Mouse (Mus musculus) megakaryocyte, embryonic 14.5 days (primary cell): ENCODE measurements around the gene Tprgl. TPM values are rescaled to one million over a fixed set of nuclear protein-coding genes. Genes with fewer than 3 reads are reported as not detected.

Source experiments
- H3K27me3 ChIP-seq: replicated peaks from 2 replicates; pipeline ENCODE3; 2012; ENCODE audit warnings: inconsistent platforms
- H3K36me3 ChIP-seq: replicated peaks from 2 replicates; pipeline ENCODE3; 2012; ENCODE audit warnings: low read length, inconsistent platforms, mixed read lengths
- H3K4me1 ChIP-seq: 2 replicates; pipeline ENCODE4 v1.6.1; 2012; ENCODE audit warnings: inconsistent platforms
- H3K4me3 ChIP-seq: replicated peaks from 2 replicates; pipeline ENCODE3; 2012; ENCODE audit warnings: moderate library complexity, mild to moderate bottlenecking, inconsistent platforms
- H3K9me3 ChIP-seq: 2 replicates; pipeline ENCODE4 v1.6.1; 2012; ENCODE audit warnings: inconsistent platforms
- FLI1 ChIP-seq: IDR thresholded peaks from 2 replicates; pipeline ENCODE4 v1.6.1; 2012; ENCODE audit warnings: low read length, inconsistent platforms, mixed read lengths
- GATA1 ChIP-seq: IDR thresholded peaks from 3 replicates; pipeline ENCODE4 v1.6.1; 2012; ENCODE audit warnings: mixed read lengths, low read length, inconsistent platforms, borderline replicate concordance
- polyA plus RNA-seq: library from polyadenylated mRNA; stranded (reverse); fragments of >175 nt; gene quantifications from 2 replicates; pipeline ENCODE4 v1.2.3, GENCODE M21; 2012; ENCODE audit warnings: low replicate concordance; ENCODE audit not compliant: insufficient read depth

Gene Tprgl
- polyA plus RNA-seq, 1 experiment, result 116 TPM

DNA sequence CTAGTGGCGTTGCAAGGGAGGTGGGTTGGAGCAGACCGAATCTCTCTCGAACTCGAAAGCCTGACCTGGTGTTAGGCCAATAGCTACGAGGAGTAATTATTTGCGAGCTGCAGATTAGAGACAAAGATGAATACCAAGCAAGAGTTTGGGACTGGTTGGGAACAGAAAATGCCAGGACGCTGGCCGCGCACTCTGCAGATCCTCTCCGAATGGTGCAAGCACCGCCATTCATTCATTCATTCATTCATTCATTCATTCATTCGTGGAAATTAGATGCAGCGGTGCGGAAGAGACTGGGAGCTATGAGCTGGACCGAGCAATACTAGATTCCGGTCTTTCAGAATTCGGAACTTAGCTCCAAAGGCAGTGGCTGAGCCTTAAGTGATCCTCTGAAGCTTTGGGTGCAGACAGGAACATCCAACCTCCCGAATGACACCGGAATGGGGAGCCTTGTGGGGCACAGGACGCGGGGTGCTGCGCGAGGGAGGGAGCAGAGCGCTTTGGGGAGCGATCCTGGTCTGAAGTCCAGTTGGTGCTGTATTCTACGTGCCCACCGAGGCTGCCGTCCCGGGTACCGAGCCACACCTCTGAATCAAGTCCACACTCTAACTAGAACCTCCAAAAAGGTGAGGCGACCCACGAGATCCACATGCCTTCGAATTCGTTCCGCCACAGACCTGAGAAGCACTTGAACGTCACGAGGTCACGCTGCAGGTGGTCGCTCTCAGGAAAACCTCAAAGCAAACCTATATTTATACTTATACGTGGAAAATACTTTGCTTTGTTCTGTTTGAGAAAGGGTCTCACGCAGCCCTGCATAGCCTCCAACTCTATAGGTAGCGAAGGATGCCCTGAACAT is 19.2 kb downstream of the Tprgl start:
- Histone ChIP-seq H3K4me1 (peaks cover 47% of the 10 kb centered on the region), H3K36me3 (peaks cover 10% of the 10 kb centered on the region), H3K4me3 (peak overlapping the region; percentile 96), H3K9me3 (no peaks in the 10 kb centered on the region), H3K27me3 (peaks cover 55% of the 10 kb centered on the region)
- TF ChIP-seq FLI1 (no peak), GATA1 (no peak)

DNA sequence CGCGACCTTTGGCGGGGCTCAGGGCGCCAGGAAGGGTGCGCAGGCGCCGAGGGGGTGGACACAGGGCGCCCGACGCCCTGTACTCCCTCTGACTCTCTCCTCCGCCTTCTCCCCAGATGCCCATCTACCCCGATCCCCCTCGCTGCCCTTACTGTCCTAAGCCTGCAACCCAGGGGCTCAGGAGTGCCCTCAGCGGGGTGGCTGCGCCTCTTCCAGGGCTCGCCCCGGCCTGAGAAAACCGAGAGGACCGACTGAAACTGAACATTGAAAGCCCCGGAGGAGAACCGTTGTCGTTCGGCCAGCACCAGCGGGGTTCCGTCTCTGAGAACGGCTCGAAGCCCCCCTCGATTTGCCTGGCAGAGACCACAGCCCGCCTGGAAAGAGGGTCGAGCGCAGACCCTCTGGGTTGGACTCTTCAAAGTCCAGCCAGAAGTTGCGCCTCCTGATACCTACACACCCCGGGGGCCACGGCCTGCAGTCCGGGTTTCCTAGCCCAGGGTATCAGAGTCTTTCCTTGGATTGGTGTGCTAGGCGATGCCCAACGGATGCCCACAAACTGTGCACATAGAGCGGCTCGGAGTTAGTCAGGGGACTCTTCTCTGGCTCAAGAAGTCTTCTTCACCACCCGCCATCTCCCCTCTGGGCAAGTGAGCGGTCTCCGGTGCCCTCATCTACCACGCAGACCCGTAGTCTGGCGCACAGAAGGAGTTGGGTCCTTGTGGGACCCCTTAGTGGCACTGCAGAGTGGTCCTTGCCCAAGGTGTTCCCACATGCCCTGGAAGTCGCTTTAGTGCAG is 20.1 kb downstream of the Tprgl start:
- Histone ChIP-seq H3K27me3 (peaks cover 63% of the 10 kb centered on the region), H3K9me3 (no peaks in the 10 kb centered on the region), H3K4me1 (peaks cover 47% of the 10 kb centered on the region), H3K4me3 (peak overlapping the region; percentile 96), H3K36me3 (peaks cover 4% of the 10 kb centered on the region)
- no peak for TF ChIP-seq GATA1
- TF ChIP-seq FLI1, result no peak

DNA sequence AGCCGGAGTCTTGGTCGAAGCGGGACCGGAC is 20.5 kb downstream of the Tprgl start, which contains the start of gene Trp73:
TSS of gene Trp73 (minus strand) at position 27 of the 31 bp plus-strand sequence.
- no peaks in the 10 kb centered on the region for H3K9me3 ChIP-seq
- H3K36me3 ChIP-seq, result peaks cover under 1% of the 10 kb centered on the region
- H3K4me3 ChIP-seq, result peak within 1 kb of the TSS; percentile 96
- H3K27me3 ChIP-seq, result peaks cover 68% of the 10 kb centered on the region
- peaks cover 45% of the 10 kb centered on the region for H3K4me1 ChIP-seq
- TF ChIP-seq GATA1, result no peak
- TF ChIP-seq FLI1, result no peak

DNA sequence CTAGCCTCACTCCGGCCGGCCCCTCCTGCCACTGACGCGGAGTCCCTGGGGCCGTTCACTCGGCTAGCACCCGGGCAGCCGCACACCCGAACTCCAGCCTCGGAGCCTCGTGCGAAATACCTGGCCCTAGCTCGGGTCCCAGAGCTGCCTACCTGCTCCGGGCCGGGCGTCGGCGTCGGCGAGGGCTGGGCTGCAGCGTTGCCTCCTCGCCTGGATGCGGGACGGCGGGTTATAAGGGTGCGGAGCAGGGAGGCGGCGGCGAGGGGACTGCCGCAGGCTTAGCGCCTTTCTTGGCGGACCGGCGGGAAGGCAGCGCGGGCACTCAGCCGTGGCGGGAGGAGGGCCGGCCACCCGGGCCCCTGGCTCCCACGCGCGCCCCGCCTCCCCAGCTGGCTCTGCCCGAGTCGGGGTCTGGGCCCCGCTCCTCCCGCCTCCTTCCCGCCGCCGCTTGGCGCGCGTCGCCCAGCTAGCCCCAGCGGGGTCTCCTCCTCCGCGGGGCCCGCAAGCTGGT is 20.7 kb downstream of the Tprgl start:
- H3K9me3 ChIP-seq, result no peaks in the 10 kb centered on the region
- H3K4me3 ChIP-seq, result peak overlapping the region; percentile 96
- H3K36me3 ChIP-seq, result no peaks in the 10 kb centered on the region
- H3K4me1 ChIP-seq, result peaks cover 44% of the 10 kb centered on the region
- TF ChIP-seq FLI1 (no peak), GATA1 (no peak)
- H3K27me3 ChIP-seq, result peaks cover 70% of the 10 kb centered on the region

DNA sequence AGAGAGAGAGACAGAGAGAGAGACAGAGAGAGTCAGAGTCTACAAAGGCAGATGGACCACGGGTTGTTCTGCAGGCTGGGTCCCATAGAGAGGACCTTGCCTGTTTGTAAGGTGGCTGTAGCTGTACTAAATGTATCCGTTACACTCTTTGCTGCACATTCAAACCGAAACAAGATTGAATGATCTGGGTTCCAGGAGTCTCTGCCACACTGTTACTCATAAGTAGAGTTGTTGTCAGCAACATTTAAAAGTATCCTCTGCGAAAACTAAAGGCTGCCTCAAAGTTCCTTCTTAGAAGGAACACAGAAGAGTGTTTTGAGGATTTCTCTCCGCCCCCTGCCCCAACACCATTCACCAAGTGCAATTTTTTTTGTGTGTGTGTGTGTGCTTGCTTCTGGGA is 23.3 kb downstream of the Tprgl start:
- Histone ChIP-seq H3K4me3 (no peak overlapping the region), H3K4me1 (peaks cover 28% of the 10 kb centered on the region), H3K36me3 (no peaks in the 10 kb centered on the region), H3K9me3 (no peaks in the 10 kb centered on the region), H3K27me3 (peaks cover 90% of the 10 kb centered on the region)
- no peak for TF ChIP-seq FLI1
- TF ChIP-seq GATA1, result no peak

DNA sequence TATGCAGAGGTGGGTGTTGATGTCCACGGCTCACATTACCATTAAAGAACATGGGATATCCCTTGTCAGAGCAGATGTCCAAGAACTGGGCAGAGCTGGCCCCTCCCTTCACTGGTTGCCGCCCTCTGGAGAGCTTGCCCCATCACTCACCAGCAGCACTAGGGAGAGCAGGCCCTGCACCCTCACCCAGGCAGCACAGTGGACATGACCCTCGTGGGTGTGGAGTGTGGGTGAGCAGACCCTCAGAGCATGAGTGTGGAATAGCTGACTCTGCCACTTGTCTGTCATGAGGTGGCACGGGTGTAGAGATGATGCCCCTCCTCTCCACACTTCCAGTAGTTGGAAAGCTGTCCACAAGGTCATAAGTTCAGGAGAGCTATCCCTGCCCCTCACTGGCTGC is 25.7 kb downstream of the Tprgl start:
- peaks cover 77% of the 10 kb centered on the region for H3K27me3 ChIP-seq

DNA sequence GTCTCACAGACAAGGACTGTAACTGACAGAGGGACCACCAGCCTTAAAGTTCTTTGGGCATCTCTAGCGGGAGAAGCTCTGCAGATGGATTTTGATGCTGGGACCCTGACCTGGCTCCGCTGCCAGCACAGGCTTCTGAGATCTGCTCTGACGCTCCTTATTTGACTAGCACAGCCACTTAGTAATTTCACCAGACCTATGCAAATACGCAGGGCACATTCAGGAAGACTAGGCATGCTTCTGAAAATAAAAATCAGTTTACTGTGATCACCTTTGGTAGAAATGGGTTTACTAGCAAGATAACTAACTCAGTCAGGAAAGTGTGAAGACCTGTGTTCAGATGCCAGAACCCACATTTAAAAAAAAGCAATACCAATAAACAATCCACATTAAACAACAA is 28.6 kb downstream of the Tprgl start:
- H3K4me1 ChIP-seq, result peaks cover 5% of the 10 kb centered on the region; the same call in 1 of the 2 replicates
- H3K4me3 ChIP-seq, result no peak overlapping the region
- H3K27me3 ChIP-seq, result peaks cover 64% of the 10 kb centered on the region
- H3K36me3 ChIP-seq, result no peaks in the 10 kb centered on the region
- TF ChIP-seq GATA1 (no peak), FLI1 (no peak)
- no peaks in the 10 kb centered on the region for H3K9me3 ChIP-seq

More for the DNA sequence above, 25.7 kb downstream of the Tprgl start:
- Histone ChIP-seq H3K4me1 (peaks cover 8% of the 10 kb centered on the region), H3K36me3 (no peaks in the 10 kb centered on the region), H3K4me3 (peak overlapping the region; percentile 59), H3K9me3 (no peaks in the 10 kb centered on the region)
- no peak for TF ChIP-seq GATA1
- no peak for TF ChIP-seq FLI1

DNA sequence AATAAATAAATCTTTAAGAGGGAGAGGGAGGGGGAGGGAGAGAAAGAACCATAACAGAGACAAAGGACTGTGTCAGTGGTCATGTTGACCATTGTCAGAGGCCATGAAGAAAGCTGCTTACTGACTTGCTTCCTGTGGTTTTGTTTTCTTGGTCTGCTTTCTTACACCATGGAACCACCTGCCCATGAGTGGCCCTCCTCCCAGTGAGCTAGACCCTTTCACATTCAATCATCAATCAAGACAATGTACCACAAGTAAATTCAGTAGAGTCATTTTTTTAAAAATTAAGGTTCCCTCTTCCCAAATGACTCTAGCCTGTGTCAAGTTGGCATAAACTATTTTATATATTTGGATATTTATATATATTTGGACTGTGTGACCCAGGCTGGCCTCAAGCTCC is 30.5 kb downstream of the Tprgl start:
- peaks cover 62% of the 10 kb centered on the region for H3K27me3 ChIP-seq
- no peaks in the 10 kb centered on the region for H3K36me3 ChIP-seq
- TF ChIP-seq GATA1 (no peak), FLI1 (no peak)
- H3K4me3 ChIP-seq, result no peak overlapping the region
- H3K4me1 ChIP-seq, result peaks cover 5% of the 10 kb centered on the region; the same call in 1 of the 2 replicates
- H3K9me3 ChIP-seq, result no peaks in the 10 kb centered on the region

DNA sequence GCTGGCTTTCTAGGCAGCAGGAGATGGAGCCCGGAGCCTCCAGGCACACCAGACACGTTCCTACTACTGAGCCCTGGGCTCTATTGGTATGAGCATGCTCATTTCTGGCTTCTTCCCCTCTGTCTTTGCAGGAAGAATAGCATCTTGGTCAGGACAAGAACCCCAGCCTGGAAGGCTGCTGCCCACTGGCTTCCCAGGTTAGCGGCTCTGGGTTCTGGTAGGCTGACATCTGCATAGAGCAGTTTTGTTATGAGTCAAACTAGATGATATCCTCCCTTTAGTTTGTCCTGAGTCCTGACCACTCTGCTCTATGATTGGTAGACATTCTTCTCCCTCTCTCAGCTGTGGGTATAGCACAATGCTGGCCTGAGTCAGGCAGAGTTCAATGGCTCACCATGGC is 33.2 kb downstream of the Tprgl start:
- Histone ChIP-seq H3K27me3 (peaks cover 56% of the 10 kb centered on the region), H3K4me1 (peaks cover 5% of the 10 kb centered on the region; the same call in 1 of the 2 replicates), H3K9me3 (no peaks in the 10 kb centered on the region), H3K4me3 (no peak overlapping the region), H3K36me3 (no peaks in the 10 kb centered on the region)
- TF ChIP-seq GATA1 (no peak), FLI1 (no peak)

DNA sequence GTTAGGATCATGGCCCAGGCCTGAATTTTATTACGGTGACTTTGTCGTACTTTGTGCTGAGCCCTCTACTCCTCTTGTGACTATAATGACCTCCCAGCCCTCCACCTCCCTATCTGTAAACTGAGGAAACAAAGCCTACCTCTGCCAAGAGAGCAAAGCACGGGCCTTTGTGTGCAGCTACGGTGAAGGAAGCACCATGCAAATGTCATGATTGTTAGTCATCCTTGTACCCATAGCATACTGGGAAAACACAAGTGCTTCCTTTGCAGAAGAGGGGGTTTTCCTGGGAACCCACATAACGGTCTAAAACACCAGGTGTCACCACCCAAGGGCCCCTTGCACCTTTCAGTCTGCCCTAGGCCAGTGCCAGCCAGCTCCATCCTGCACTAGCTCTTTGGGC is 35.3 kb downstream of the Tprgl start:
- no peaks in the 10 kb centered on the region for H3K36me3 ChIP-seq
- no peak overlapping the region for H3K4me3 ChIP-seq
- H3K9me3 ChIP-seq, result no peaks in the 10 kb centered on the region
- H3K27me3 ChIP-seq, result peaks cover 53% of the 10 kb centered on the region
- H3K4me1 ChIP-seq, result peaks cover 5% of the 10 kb centered on the region; the same call in 1 of the 2 replicates
- TF ChIP-seq FLI1 (no peak), GATA1 (no peak)
